Mouse (Mus musculus) heart, postnatal 0 days (tissue): ENCODE measurements around the gene Rtp4. TPM values are rescaled to one million over a fixed set of nuclear protein-coding genes. Genes with fewer than 3 reads are reported as not detected.
A peak's percentile ranks its signal among the peaks of the same experiment; 100 is the strongest.

Experiments
- ATAC-seq: fragments of 200-750 bp; cut with Nextera tagmentation; 2 replicates; pipeline ENCODE4 v1.8.0; 2017; ENCODE audit warnings: low read depth, moderate number of reproducible peaks, moderate library complexity; ENCODE audit not compliant: insufficient read depth
- DNase-seq: peaks from one replicate; pipeline ENCODE4 v3.0.0-alpha.2; 2016; ENCODE audit warnings: low spot score
- H3K27ac ChIP-seq: fragments of 300-500 bp; sonication (generic); 2 replicates; pipeline ENCODE4 v1.5.1; 2014; ENCODE audit warnings: low read depth, mild to moderate bottlenecking
- H3K27me3 ChIP-seq: fragments of 300-500 bp; sonication (generic); 2 replicates; pipeline ENCODE4 v1.6.1; 2014; ENCODE audit warnings: low read length, mixed read lengths; ENCODE audit not compliant: control insufficient read depth, insufficient read depth
- H3K36me3 ChIP-seq: fragments of 300-500 bp; sonication (generic); replicated peaks from 2 replicates; pipeline ENCODE4 v1.6.1; 2014; ENCODE audit warnings: low read length, mixed read lengths; ENCODE audit not compliant: control insufficient read depth, insufficient read depth
- H3K4me1 ChIP-seq: fragments of 300-500 bp; sonication (generic); 2 replicates; pipeline ENCODE4 v1.6.1; 2014; ENCODE audit warnings: antibody characterized with exemption; ENCODE audit not compliant: control insufficient read depth, insufficient read depth
- H3K4me2 ChIP-seq: fragments of 300-500 bp; sonication (generic); 2 replicates; pipeline ENCODE4 v1.6.1; 2014; ENCODE audit warnings: low read depth, mild to moderate bottlenecking, low read length, moderate library complexity
- H3K4me3 ChIP-seq: fragments of 300-500 bp; sonication (generic); 2 replicates; pipeline ENCODE4 v1.5.1; 2014; ENCODE audit warnings: low read depth, low read length
- H3K9ac ChIP-seq: fragments of 300-500 bp; sonication (generic); replicated peaks from 2 replicates; pipeline ENCODE4 v1.6.1; 2014; ENCODE audit warnings: low read depth, low read length, mixed read lengths
- H3K9me3 ChIP-seq: fragments of 300-500 bp; sonication (generic); replicated peaks from 2 replicates; pipeline ENCODE4 v1.6.1; 2016; ENCODE audit warnings: low read length; ENCODE audit not compliant: control insufficient read depth
- CTCF ChIP-seq: IDR thresholded peaks from 2 replicates; pipeline ENCODE4 v1.5.1; 2016; ENCODE audit warnings: antibody characterized with exemption, control low read depth, low read depth
- EP300 ChIP-seq: IDR thresholded peaks from 2 replicates; pipeline ENCODE4 v1.6.1; 2016; ENCODE audit warnings: antibody characterized with exemption, low read depth
- WGBS: fragments of 180-500 bp; shearing (Covaris S2); extraction: QIAGEN DNeasy Blood & Tissue Kit; methylation state at CpG from one replicate; pipeline ENCODE4 v1.1.7; 2014; 5-methylcytosine and 5-hydroxymethylcytosine counted together
- polyA plus RNA-seq: library from polyadenylated mRNA; unstranded; fragments of >200 nt; fragmentation: Nextera tagmentation; extraction: Ambion mirVana; gene quantifications from 2 replicates; pipeline ENCODE4 v1.2.1, GENCODE M21; 2015
- total RNA-seq: library from RNA; depleted of rRNA; stranded (reverse); fragments of >200 nt; gene quantifications from 2 replicates; pipeline ENCODE4 v1.2.3, GENCODE M21; 2014; ENCODE audit warnings: low replicate concordance

The Rtp4 gene
- total and polyA plus RNA-seq, 2 experiments from 2014 or later: 9.8 to 16.9 TPM

DNA sequence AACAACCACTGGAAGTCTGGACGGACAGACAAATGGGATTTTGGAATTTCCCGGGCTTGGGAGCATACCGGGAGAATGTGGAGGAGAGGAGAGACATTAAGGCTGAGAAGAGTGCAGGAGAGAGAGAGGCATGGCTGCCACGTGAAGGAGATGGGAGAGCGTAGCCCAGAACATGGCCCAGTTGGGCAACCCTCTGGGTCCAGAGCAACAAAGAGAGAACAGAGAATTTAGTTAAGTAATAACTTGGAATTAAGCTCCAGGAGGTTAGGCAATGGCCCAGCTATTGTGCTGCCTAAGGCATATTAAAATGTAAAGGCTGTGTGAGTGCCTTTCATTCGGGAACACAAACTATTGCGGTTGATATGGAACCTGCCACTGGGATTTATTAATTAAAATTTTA lies 86.6 kb downstream of the Rtp4 start:
- Histone ChIP-seq H3K4me2 (no peak overlapping the region), H3K36me3 (no peaks in the 10 kb centered on the region), H3K9ac (no peak overlapping the region), H3K4me1 (no peaks in the 10 kb centered on the region), H3K27ac (no peak overlapping the region), H3K4me3 (no peak overlapping the region), H3K27me3 (no peaks in the 10 kb centered on the region), H3K9me3 (no peaks in the 10 kb centered on the region)
- TF ChIP-seq CTCF: no peak
- no peak for TF ChIP-seq EP300
- no peak for DNase-seq
- 88% methylated on average over 7 of the region's 7 CpGs for WGBS
- ATAC-seq: no peak

DNA sequence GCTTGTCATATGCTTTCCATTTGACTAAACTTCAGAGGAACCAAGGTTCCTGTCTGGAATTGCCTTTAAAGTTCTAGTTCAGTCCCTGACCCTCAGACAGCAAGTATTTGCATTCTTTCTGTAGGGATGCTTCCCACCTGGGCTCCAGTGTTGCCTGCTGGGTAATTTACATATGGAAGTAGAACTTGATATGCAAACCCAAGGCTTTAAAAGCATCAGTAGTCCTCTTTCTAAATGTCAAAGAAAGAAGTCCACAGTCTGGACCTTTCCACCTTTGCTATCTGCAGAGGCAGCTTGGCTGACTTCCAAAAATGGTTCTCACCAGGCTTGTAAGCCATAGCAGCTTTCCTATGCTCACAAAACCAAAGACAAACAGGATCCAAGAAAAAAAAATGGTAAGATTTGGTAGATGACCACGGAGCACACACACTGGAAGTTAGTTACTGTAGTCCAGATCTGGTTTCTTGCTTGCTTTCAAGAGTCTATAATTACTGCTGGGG lies 87.9 kb downstream of the Rtp4 start:
- no peaks in the 10 kb centered on the region for H3K27me3 ChIP-seq
- DNase-seq (no peak), ATAC-seq (no peak)
- TF ChIP-seq CTCF (no peak), EP300 (no peak)
- 27% methylated on average over 1 of the region's 1 CpGs for WGBS
- no peak overlapping the region for H3K27ac ChIP-seq
- no peak overlapping the region for H3K4me2 ChIP-seq
- H3K9me3 ChIP-seq: no peaks in the 10 kb centered on the region
- no peak overlapping the region for H3K4me3 ChIP-seq
- H3K9ac ChIP-seq: no peak overlapping the region
- H3K36me3 ChIP-seq: no peaks in the 10 kb centered on the region
- H3K4me1 ChIP-seq: 0 out of 2 replicates have a peak, but pooled peaks cover 5% of the 10 kb centered on the region

DNA sequence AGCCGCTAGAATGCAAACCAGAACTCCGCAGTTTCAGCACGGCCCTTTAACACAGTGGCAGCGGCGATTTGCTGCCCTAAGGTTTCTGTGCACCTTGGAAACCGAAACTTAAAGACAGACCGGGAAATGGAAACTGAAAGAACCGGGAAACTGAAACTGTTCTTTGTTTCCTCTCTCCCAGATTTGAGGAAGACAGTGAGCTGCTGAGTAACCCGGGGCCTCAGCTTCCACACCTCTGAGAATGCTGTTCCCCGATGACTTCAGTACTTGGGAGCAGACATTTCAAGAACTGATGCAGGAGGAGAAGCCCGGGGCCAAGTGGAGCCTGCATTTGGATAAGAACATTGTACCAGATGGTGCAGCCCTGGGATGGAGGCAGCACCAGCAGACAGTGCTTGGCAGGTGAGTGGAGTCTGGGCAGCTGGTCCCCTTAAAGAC lies 89.7 kb downstream of the Rtp4 start:
- ATAC-seq (peak; percentile 41; the same call in 1 of the 2 replicates), DNase-seq (peak; percentile 64)
- H3K4me2 ChIP-seq: peak overlapping the region; percentile 61
- peak overlapping the region; percentile 72 for H3K9ac ChIP-seq
- H3K4me3 ChIP-seq: peak overlapping the region; percentile 65
- 0 out of 2 replicates have a peak, but pooled peaks cover 5% of the 10 kb centered on the region for H3K4me1 ChIP-seq
- H3K27ac ChIP-seq: peak overlapping the region; percentile 80
- WGBS: 28% methylated on average over 11 of the region's 11 CpGs
- H3K36me3 ChIP-seq: no peaks in the 10 kb centered on the region
- H3K27me3 ChIP-seq: no peaks in the 10 kb centered on the region
- TF ChIP-seq EP300: no peak
- no peak for TF ChIP-seq CTCF
- no peaks in the 10 kb centered on the region for H3K9me3 ChIP-seq

DNA sequence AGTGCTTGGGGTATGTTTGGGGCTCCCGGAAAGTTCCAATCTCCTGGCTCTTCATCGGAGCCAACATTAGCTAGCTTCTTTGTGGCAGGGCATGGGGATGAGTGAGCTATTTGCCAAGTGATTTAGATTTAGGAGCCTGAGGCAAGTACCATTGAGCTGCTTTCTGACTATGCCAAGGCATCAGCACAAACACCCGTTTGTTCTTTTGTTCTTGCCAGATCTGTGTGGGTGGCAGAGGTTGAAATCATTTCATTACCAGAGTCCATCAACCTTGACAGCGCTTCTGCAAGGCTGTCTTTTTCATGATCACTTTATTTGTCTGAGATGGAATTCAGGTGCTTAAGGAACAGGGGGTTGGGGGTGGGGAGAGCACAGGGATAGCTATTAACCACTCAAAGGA lies 104.1 kb downstream of the Rtp4 start:
- Histone ChIP-seq H3K4me3 (no peak overlapping the region), H3K9ac (no peak overlapping the region), H3K36me3 (no peaks in the 10 kb centered on the region), H3K4me1 (no peaks in the 10 kb centered on the region), H3K27ac (no peak overlapping the region), H3K4me2 (no peak overlapping the region), H3K27me3 (no peaks in the 10 kb centered on the region), H3K9me3 (no peaks in the 10 kb centered on the region)
- DNase-seq: no peak
- TF ChIP-seq EP300: no peak
- TF ChIP-seq CTCF: no peak
- 68% methylated on average over 4 of the region's 4 CpGs for WGBS
- no peak for ATAC-seq

DNA sequence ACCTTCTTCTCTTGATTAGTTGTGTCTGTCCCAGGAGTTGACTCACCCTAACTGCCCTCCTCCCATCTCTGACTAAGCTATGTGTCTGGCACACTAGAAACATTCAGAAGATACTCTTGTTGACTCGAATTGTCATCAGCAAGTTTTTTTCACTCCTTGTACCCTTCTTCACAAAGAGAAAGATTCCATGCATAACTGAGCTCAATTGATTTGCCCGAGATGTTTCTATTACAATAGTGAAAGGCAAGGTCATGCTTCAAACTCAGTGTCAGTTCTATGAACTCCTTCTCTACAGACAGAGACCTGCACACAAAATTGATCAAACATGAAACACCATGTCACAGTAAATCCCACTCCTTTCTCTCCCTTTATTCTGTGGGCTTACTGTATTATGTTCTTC lies 111.4 kb downstream of the Rtp4 start:
- TF ChIP-seq CTCF: no peak
- TF ChIP-seq EP300: no peak
- Histone ChIP-seq H3K9me3 (0 out of 2 replicates have a peak, but pooled peaks cover 3% of the 10 kb centered on the region), H3K9ac (no peak overlapping the region), H3K4me1 (no peaks in the 10 kb centered on the region), H3K4me2 (no peak overlapping the region), H3K27ac (no peak overlapping the region), H3K27me3 (no peaks in the 10 kb centered on the region), H3K4me3 (no peak overlapping the region), H3K36me3 (no peaks in the 10 kb centered on the region)
- DNase-seq (no peak), ATAC-seq (no peak)
- WGBS: 48% methylated on average over 2 of the region's 2 CpGs

DNA sequence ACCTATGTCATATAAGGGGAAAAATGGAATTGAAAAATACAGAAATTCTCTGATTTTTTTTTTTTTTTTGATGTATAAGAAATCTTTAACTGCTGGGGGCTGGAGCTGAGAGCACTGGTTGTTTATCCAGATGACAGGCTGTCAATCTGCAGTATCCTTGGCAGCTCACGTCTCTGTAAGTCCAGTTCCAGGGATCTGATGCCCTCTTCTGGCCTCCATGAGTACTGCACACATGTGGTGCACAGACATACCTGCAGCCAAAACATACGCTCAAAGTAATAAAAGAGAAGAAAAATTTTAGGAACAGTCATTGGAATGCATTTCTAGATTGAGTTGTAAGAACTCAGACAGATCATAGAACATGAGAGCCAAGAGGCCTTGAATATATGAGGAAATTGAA lies 112.6 kb downstream of the Rtp4 start:
- peak; percentile 13; the same call in 1 of the 2 replicates for TF ChIP-seq CTCF
- no peak for TF ChIP-seq EP300
- 0 out of 2 replicates have a peak, but pooled peaks cover 3% of the 10 kb centered on the region for H3K9me3 ChIP-seq
- H3K27me3 ChIP-seq: no peaks in the 10 kb centered on the region
- DNase-seq (no peak), ATAC-seq (no peak)
- no peaks in the 10 kb centered on the region for H3K4me1 ChIP-seq
- no peak overlapping the region for H3K9ac ChIP-seq
- no peak overlapping the region for H3K27ac ChIP-seq
- H3K4me3 ChIP-seq: no peak overlapping the region
- no peak overlapping the region for H3K4me2 ChIP-seq
- H3K36me3 ChIP-seq: no peaks in the 10 kb centered on the region
- WGBS: 70% methylated on average over 2 of the region's 2 CpGs
